Mouse (Mus musculus) frontal cortex, postnatal 36 days (tissue): Measurements from ENCODE around the gene Il18bp.
A peak's percentile ranks its signal among the peaks of the same experiment; 100 is the strongest.

Experiments used
- DNase-seq, 2 experiments: peaks; one replicate each; pipeline ENCODE4 v3.0.0; 2022; ENCODE audit warnings: low spot score in 2 of 2

The Il18bp gene

GRCm38 (mm10) chr7:102006520-102006919 lies 12.0 kb downstream of the Il18bp start:
- no peak for DNase-seq

- DNase-seq: peak in 1 of 2 experiments; percentile 47
Measured at GRCm38 (mm10) chr7:102000921-102001630, 17.4 kb downstream of the Il18bp start.

- no peak for DNase-seq
Measured at GRCm38 (mm10) chr7:102000296-102000695, 18.2 kb downstream of the Il18bp start.

GRCm38 (mm10) chr7:101999461-102000151 lies 18.9 kb downstream of the Il18bp start:
- DNase-seq: no peak

- peak; percentile 84 to 89 for DNase-seq
Measured at GRCm38 (mm10) chr7:101998194-101998927, 20.1 kb downstream of the Il18bp start.

- no peak for DNase-seq
Measured at GRCm38 (mm10) chr7:101994241-101994640, 24.2 kb downstream of the Il18bp start.

- no peak for DNase-seq
Measured at GRCm38 (mm10) chr7:101985081-101985480, 33.4 kb downstream of the Il18bp start.

- no peak for DNase-seq
Measured at GRCm38 (mm10) chr7:101982735-101983134, 35.8 kb downstream of the Il18bp start.

GRCm38 (mm10) chr7:101974505-101974904 lies 44.0 kb downstream of the Il18bp start:
- DNase-seq: no peak

GRCm38 (mm10) chr7:101973730-101974129 lies 44.8 kb downstream of the Il18bp start:
- no peak for DNase-seq

GRCm38 (mm10) chr7:101971721-101972120 lies 46.8 kb downstream of the Il18bp start:
- no peak for DNase-seq

GRCm38 (mm10) chr7:101970821-101971461 lies 47.5 kb downstream of the Il18bp start:
- DNase-seq: peak; percentile 79 to 83

GRCm38 (mm10) chr7:101970429-101970775 lies 48.1 kb downstream of the Il18bp start:
- peak; percentile 77 to 87 for DNase-seq

GRCm38 (mm10) chr7:101969694-101970428 lies 48.6 kb downstream of the Il18bp start:
- peak; percentile 85 for DNase-seq

GRCm38 (mm10) chr7:101968751-101969150 lies 49.7 kb downstream of the Il18bp start:
- DNase-seq: no peak

- DNase-seq: peak in 1 of 2 experiments; percentile 20
Measured at GRCm38 (mm10) chr7:101967256-101967655, 51.2 kb downstream of the Il18bp start.

- no peak for DNase-seq
Measured at GRCm38 (mm10) chr7:101965606-101966005, 52.9 kb downstream of the Il18bp start.
